Mouse (Mus musculus) frontal cortex, adult 2 months (tissue): ENCODE data around the gene Pcsk6. TPM values are rescaled to one million over a fixed set of nuclear protein-coding genes. Genes with fewer than 3 reads are reported as not detected.
A peak's percentile ranks its signal among the peaks of the same experiment; 100 is the strongest.
"Not testable (repeated sequence)": the region's sequence is repeated elsewhere in the genome, so short reads cannot be mapped to it uniquely, and the experiment has no call there.

Experiments
- DNase-seq, 2 experiments: peaks; one replicate each; pipeline ENCODE4 v3.0.0; 2022; ENCODE audit warnings: low spot score in 1 of 2; ENCODE audit errors: extremely low spot score in 1 of 2
- polyA plus RNA-seq: library from polyadenylated mRNA; depleted of rRNA; stranded (reverse); fragments of >200 nt; gene quantifications from 2 replicates; pipeline ENCODE4 v1.2.3, GENCODE M21; 2012

Pcsk6 gene
- polyA plus RNA-seq, 1 experiment, result 13.7 TPM

- DNase-seq, result not testable (repeated sequence)
These were observed 72.9 kb downstream of the Pcsk6 start for GRCm38 (mm10) chr7:65934238-65934970.

- peak in 1 of 2 experiments; percentile 10 for DNase-seq
These were observed 73.7 kb downstream of the Pcsk6 start for GRCm38 (mm10) chr7:65935211-65935610.

- no peak for DNase-seq
These were observed 79.5 kb downstream of the Pcsk6 start for GRCm38 (mm10) chr7:65940988-65941387.

GRCm38 (mm10) chr7:65945342-65945993, 83.9 kb downstream of the Pcsk6 start:
- DNase-seq, result no peak

- no peak for DNase-seq
These were observed 84.9 kb downstream of the Pcsk6 start for GRCm38 (mm10) chr7:65946397-65946796.

GRCm38 (mm10) chr7:65948891-65949290, 87.4 kb downstream of the Pcsk6 start:
- peak in 1 of 2 experiments; percentile 11 for DNase-seq

- no peak for DNase-seq
These were observed 93.0 kb downstream of the Pcsk6 start for GRCm38 (mm10) chr7:65954583-65954982.

- DNase-seq, result peak; percentile 40 to 50
These were observed 94.0 kb downstream of the Pcsk6 start for GRCm38 (mm10) chr7:65955304-65956220.

GRCm38 (mm10) chr7:65957245-65957644, 95.7 kb downstream of the Pcsk6 start:
- DNase-seq, result no peak

- DNase-seq, result no peak
These were observed 96.6 kb downstream of the Pcsk6 start for GRCm38 (mm10) chr7:65958105-65958504.

- DNase-seq, result no peak
These were observed 97.8 kb downstream of the Pcsk6 start for GRCm38 (mm10) chr7:65959221-65959924.

- no peak for DNase-seq
These were observed 101.1 kb downstream of the Pcsk6 start for GRCm38 (mm10) chr7:65962611-65963010.

GRCm38 (mm10) chr7:65964398-65964797, 102.9 kb downstream of the Pcsk6 start:
- no peak for DNase-seq

GRCm38 (mm10) chr7:65971301-65971700, 109.8 kb downstream of the Pcsk6 start:
- DNase-seq, result no peak

GRCm38 (mm10) chr7:65977286-65977685, 115.8 kb downstream of the Pcsk6 start:
- DNase-seq, result no peak

- DNase-seq, result no peak
These were observed 116.4 kb downstream of the Pcsk6 start for GRCm38 (mm10) chr7:65977977-65978376.

GRCm38 (mm10) chr7:65978996-65979823, 117.7 kb downstream of the Pcsk6 start:
- no peak for DNase-seq

- no peak for DNase-seq
These were observed 118.5 kb downstream of the Pcsk6 start for GRCm38 (mm10) chr7:65980000-65980399.

GRCm38 (mm10) chr7:65982057-65982456, 120.5 kb downstream of the Pcsk6 start:
- DNase-seq, result no peak

- DNase-seq, result no peak
These were observed 126.7 kb downstream of the Pcsk6 start for GRCm38 (mm10) chr7:65988249-65988648.
